Mouse (Mus musculus) gastrocnemius, postnatal 10 days (tissue): ENCODE measurements at regions not wholly inside any gene's neighbourhood (a gene's known extent, or its start where the extent isn't known, plus 50 kb on each side); places are given as distances from the start of the nearest gene placed in this dataset.
A peak's percentile ranks its signal among the peaks of the same experiment; 100 is the strongest.

Source experiments
- DNase-seq: peaks from one replicate; pipeline ENCODE4 v3.0.0; 2021; ENCODE audit warnings: mixed read lengths

DNA sequence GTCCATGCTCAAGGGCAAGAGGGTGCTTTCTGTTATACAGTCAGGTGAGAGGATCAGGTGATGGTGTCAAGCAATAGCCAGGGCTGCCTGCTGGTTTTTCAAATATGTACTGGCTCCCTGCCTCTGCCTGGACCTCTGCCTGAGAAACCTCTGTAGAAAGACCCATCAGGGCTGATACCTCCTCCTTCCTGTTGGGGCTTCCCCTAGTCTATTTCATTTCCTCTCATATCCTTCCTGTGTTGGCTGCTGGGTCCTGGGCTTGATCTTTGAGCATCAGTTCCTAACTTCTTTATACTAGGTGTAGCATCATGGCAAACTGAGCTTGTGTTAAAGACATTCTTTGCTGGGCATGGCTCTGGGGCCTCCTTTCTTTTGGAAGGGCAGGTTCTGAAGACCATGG lies 89.5 kb downstream of the Tmem38b start:
- no peak for DNase-seq

DNA sequence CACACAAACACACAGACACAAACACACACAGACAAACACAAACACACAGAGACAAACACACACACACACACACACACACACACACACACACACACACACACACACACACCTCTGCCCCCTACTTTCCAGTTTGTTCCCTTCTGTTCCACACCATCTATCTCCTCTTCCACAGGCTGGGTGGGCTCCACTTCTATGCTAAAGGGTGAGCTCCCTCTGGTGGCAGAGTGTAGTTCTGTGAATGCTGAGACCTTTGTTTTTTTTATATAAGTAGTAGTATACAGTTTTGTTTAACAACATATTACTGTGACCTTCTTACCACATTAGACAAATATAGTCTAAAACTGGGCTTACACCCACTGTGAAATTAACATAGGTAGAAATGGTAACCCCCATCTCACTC lies 93.3 kb downstream of the Tmem38b start:
- DNase-seq: peak; percentile 48

DNA sequence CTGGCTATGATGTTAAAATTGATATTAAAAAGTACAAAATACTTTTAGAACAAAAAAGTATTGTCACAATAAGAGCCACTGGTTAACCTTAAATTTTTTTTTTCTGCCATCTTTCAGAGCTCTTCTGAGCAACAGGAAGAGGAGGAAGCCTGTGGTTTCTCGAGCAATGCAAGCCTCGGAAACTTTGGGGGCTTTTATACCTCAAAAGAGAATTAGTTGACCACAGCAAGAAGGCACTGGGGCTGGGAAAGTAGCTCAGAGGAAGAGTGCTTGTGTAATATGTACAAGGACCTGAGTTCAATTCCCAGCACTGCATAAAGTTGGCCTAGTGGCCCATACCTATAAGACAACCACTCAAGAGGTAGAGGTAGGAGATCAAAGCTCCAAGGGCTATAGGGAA lies 94.7 kb downstream of the Tmem38b start:
- no peak for DNase-seq

DNA sequence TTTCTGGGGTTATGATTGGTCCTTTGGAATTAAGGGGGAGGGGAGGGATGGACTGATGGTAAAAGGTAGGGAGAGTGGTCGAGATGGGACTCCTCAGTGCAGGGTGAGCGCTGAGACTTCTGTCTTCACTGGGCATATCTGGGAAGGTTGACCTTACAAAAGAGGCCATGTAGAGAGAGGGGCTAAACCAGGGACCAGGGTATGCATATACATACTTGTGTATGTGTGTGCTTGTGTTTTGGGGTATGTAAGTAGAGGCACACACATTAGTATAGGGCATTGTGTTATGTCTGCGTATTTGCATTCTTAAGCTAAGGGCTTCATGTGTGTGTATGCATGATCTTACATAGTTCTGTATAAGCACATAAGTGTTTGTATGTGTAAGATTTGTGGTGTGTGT lies 105.2 kb downstream of the Tmem38b start:
- DNase-seq: no peak

DNA sequence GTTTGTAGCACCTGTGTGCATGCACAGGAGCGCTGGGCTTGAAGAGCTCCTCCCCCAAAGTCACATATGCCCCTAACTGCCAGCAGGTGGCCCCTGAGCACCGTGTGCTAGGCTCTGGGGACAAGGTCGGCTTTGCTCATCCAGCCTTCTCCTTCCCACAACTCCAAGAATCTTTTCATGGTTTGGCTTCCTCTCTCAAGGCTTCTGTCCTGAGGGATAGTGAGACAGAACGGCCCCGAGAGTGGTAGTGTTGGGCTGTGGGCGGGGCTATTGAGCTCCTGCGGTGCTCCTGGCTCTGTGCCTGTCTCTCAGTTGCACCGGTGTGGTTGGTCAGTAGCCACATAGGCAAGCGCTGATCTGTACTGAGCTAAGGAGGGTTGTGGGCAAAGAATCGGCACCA lies 105.7 kb downstream of the Tmem38b start:
- peak; percentile 9 for DNase-seq

DNA sequence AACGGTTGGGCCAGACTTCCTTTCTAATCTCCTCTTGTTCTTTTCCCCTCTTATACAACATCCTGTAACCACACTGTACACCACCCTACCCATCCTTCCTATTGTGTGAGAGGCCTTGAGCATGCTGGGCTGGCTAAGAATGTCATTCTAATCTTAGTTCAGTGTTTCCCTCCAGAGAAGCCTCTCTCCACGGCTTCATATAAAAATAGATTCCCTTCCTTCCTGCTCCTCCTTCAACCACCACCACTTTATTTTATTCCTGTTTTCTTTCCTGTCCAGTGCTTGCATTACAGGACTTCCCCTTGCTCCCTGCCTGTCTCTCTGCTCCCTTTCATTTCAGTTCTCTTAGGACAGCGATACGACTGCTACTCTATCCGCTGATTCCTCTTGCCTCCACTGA lies 109.5 kb downstream of the Tmem38b start:
- no peak for DNase-seq

DNA sequence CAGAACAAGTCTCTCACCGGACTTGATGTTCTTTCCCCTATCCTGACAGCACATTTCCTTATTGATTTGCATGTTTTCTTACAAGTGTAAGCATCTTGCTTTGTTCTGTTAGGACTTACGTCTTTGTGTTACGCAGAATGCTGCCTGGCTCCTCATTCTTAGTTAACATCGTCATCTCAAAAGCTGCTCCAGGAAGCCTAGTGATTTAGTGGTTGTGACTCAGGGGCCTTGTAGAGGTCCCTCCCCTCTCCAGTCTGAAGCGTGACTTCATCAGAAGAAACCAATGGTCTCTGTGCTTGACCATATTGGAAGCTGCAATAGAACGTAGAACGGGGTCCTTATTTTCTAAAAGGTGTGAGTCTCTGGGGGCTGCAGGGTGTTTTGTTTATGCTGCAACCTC lies 122.9 kb downstream of the Tmem38b start:
- no peak for DNase-seq

DNA sequence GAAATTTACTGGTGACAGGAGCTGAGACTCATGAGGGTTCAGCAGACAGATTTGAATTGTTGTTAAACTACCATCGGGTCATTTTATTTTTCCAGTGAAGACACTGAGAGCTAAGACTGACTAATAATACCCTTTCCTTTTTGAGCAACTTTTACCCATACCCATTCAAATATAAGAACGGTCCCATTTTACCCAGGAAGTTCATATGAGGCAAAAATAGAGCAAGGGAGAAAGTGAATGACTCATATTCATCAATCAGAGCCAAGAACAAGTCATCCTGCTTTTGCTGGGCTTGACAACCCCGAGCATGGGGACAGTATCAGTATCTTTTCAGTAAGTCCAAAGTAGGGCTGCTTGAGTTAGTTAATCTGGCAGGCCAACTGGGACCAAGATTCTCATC lies 123.3 kb downstream of the Tmem38b start:
- DNase-seq: no peak

DNA sequence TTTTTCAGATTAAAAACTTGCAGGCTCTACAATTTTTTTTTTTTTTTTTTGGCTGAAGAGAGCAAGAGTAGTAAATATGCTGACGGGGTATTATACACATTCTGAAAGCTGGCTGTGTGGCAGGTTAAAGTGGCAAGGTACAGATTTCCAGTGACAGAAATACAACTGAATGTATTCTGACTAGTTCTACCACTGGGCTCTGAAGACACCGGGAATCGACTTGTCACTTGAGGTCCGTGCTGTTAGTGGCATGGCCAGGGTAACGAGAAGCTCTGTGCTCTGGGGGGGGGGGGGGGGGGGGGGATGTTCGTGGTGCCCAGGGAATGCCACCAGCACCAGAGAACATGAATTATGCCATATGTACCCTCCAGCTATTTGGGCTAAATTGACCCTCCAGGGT lies 124.7 kb downstream of the Tmem38b start:
- no peak for DNase-seq

DNA sequence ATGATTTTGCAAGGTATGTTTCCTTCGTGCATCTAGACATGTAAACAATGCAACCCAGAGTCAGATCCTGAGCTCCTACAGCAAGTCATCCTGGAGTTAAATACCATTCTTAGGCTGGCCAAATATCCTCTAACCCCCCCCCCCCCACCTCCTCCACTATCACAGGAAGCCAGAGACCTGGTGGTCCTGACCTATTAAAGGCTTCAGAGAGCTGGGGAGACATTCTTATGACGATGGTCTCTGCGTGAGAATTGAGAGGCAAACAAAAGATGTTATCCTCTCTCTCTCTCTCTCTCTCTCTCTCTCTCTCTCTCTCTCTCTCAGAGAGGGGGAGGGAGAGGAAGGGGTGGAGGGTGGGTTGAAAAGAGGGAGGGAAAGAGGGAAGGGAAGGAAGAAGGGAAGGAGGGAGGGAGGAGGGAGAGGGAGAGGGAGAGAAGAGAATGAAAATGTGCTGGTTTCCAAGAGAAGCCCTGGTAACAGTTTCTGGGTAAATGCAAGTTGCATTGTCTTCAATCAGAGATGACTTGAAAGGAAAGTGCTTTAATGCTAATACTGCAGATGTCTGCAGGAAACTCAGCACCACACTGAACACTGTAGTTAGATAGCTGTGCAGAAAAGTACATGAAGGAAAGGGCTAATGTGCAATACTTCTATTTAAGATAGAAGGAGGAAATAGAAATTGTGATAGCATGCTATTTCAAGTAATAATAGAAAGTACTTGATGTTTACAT lies 125.3 kb downstream of the Tmem38b start:
- DNase-seq: no peak

DNA sequence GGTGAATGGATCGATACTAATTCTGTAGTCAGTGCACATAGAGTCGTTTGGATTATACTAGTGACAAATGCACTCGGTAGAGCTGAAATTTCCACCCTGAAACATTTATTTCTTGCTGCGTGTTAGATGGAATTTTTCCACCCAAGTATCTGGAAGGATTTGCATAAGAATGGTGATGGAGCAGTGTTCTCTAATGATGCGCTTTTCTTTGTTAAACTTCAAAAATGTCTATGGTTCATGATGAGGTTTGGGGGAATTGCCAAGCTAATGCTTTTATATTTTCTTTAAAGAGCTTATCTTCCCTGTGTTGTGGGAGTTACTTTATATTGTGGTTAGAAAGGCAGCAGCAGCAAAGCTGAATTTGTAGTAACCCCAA lies 125.9 kb downstream of the Tmem38b start:
- DNase-seq: no peak

DNA sequence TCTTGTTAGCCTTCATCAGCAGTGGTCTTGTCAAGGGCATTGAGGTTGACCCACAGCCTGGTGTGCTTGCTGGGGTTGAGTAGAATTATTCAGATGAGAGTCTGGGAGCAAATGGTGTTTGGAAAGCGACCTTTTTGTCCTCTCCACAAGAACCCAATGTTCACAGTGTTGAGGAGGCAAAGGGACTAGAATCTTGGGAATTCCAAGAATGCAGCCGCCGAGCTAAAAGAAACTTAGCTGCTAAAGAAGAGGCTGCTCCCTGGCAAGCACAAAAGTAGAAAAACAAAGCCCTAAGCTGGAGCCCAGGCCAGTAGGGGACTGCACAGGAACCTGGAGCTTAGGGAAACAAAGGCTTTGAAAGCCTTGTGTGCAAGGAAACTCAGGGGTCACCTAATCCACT lies 126.4 kb downstream of the Tmem38b start:
- DNase-seq: no peak

DNA sequence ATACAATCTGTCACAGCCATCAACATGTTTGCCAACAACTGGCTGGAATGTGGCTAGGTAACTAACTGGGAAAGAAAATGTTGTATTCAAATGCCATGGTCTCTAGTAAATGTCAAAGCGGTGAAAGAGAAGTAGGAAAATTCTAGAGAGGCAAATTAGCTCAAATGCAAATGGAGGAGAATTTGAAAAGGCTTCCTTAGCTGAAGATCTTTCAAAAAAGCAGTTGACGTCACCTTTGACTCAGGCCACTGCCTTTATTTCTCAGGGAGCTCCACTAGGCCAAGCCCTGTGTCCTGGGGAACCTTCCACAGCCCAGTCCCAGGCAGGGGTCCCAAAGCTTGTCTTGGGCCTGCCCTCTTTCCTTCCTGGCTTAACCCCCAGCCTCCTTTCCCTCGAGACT lies 136.6 kb downstream of the Tmem38b start:
- DNase-seq: no peak

DNA sequence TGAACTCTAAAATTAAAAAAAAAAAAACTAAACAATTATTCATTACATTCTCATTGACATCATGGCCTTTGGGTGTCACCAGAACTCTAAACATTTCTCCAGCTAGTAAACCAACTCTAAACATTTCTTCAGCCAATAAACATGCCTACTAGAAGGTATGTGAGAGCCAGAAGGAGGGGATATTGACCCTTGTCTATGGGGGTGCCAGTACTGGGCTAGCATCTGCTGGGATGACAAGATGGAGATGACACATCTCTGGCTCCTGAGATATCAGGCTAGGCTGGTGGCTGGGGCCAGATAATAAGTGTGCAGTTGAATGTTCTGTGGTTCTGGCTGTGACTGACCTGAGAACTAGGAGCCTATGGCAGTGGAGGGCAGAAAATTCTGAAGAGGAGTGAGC lies 144.6 kb downstream of the Tmem38b start:
- no peak for DNase-seq

DNA sequence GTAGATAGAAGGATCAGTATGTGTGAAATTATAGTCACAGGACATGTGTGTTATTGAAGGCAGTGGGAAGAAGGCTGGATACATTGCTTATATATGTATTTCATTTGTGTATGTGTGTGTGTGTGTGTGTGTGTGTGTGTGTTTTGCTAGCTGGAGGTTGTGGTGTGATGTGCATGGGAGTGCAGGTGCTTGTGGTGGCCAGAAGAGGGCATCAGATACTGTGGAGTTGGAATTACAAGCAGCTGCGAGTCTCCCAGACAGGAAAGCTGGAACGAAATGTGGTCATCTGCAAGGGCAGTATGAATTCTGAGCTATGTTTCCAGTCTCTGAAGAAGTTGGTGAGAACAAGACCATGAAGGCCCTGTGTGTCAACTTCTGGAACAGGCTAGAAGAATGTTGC lies 145.1 kb downstream of the Tmem38b start:
- no peak for DNase-seq

DNA sequence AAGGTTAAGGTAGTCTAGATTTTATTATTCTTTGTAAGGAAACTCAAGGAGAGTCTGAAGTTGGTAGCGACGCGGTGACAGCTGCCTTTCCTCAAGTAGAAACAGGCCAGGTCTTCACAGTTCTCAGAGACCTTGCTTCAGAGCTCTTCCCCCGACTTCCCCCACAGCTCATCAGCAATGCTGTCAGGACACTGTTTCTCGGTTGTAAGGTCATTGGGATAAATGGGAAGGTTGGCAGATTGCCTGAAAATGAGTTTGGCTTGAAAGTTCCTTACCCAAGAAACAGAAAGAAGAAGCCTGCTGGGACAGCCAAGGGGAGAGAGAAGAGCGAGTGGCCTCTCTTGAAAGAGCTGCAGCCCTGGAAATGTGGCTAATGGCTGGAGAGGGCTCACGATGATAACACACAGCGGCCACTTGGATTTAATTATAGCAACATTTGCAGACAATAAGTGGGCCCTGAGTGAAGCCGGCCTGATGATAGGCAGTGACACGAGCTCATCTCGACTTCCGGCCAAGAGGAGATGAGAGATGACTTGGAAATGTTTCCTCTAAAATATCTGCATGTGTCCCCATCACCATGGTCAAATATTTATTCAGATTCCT lies 150.3 kb downstream of the Tmem38b start:
- DNase-seq: no peak

DNA sequence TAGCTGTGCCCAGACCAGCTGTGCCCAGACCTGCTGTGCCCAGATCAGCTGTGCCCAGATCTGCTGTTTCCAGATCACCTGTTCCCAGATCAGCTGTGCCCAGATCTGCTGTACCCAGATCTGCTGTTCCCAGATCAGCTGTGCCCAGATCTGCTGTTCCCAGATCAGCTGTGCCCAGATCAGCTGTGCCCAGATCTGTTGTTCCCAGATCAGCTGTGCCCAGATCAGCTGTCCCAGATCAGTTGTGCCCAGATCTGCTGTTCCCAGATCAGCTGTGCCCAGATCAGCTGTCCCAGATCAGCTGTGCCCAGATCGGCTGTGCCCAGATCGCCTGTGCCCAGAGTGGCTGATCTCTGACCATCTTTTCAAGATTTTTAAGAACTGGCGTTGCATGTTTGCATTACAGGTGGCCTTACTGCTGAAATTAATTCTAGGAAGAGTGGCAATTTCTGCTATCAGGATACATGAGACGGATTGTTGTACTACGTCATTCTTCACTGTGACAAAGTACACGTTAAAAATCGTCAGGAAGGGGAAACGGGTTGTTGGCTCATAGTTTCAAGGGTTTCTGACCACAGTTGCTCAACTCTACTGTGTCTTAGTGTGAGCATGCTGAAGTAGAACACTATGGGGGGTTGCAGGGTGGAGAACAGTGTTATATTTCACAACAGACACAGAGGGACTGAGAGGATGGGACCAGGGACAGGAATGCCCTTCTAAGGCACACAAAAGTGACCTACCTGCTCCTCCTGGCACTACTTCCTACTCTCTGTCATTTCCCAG lies 160.9 kb downstream of the Tmem38b start:
- no peak for DNase-seq

DNA sequence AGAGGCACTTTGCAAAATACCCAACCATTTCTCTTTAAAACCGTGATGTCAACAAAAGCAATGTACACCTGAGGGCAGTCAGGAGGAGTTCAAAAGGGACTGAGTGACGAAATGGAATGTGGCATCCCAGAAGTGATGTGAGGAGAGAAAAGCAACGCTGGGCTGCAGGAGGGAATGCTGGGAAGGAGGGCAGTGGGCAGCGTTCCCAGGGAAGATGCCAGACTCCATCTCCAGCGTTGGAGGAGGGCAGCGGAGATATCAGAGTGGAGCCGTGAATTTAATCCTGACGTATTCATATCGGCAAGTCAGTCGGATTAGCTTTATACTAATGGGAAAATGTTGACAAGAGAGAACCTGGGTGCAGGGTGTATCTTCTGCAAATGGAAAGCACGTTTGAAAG lies 161.7 kb downstream of the Tmem38b start:
- DNase-seq: no peak

DNA sequence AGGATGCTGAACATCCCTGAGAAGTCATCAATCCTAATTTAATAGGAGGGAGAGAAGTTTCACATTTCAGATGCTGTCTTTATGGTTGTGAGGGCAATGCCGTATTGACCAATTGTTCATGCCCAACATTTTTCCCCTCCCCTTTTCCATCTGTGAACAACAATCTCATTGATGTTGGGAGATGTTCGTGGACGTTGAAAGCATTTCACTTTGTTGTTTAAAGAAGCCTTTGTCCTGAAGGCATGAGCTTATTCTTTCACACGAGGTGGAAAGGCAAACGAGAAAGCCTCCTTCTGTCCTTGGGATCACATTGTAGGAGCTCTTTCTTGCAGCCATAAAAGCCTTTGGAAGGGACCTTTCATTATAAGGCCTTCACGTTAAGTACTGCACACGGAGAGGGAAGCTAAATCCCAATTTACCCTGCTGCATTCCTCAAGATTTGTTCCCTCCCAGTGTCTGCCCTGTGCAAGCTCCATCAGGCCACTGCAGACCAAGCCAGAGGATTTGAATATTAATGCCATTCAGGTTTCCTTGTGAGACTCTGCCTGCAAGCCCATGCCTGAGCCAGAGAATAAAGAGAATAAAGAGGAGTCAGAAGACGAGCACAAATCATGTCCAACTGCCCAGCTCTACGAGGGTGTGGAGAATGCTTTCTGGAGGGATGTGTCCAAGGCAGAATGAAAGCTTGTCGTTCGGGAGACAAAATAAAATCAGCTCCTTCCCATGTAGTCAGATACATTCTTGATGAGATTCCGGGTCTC lies 195.4 kb downstream of the Tmem38b start:
- DNase-seq: no peak

DNA sequence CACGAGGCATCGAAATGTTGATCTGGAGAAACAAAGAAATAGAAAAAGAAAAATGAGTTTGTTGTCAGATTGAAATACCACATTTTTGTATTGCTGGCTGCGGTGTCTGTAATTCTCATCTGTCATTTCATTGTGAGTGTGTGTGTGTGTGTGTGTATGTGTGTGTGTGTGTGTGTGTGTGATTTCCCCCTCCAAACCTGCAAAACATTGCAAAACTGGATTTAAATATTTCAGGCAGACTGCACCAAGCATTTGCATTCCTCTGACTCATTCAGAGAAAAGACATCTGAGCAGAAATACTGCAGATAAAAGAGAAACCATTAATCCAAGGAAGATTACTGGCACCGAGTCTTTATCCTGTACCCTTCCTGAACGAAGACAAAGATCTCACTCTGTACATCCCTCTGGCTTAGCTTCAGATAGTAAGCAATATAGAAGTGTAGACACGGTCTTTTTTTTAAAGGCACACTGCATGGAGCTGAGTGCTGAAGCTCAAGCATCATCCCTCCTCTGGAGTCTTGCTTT lies 196.1 kb downstream of the Tmem38b start:
- no peak for DNase-seq

DNA sequence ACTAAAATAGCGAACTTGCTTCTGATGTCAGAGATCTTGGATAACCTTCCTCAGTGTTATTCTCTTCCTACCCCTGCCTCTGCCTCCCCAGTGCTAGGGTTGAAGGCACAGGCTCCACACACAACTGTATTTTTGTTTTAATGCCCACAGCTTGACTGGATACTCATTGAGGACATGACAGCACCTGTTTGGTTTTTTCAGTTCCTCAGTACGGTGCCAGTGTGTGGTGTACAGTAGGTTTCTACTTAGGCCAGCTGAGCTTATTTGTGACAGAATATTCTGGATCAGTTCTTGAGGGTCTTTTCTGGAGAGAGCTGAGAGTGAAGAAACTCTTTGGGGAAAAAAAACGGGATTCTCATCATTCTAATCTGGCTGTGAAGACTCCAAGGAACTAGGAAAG lies 201.1 kb downstream of the Tmem38b start:
- DNase-seq: no peak

DNA sequence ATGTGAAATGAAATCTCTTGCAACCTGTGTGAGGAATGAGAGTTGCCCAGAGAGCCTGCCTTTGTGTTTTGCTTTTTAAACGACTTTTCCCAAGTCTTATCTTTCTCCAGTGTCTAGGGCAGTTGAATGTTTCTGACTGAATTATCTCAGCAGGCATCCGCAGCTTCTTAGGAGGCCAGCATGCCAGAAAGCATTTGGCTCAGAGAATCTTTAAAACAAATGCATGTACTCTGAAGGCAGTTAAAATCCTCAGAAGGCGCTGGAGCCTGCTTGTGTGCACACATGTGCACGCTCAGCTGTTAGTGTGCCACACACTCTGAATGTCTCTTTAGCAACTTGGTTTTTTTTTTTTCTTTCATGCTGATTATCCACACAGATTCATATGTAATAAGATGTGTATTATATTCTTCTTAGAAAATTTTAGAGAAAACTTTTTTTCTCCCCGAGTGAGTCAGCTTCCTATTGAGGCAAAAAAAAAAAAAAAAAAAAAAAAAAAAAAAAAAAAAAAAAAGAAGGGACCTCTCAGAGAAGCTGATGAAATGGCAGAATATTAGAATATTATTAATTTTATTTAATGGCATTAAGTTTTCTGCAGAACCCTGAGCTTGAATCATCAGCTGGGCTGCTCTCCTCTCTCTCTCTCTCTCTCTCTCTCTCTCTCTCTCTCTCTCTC lies 201.9 kb downstream of the Tmem38b start:
- no peak for DNase-seq
